14 mouse cellular contexts compared by ENCODE assay signal in genomic region chr6:110205973-110206372, GRCm38 (mm10).
A peak's percentile ranks its signal among the peaks of the same experiment; 100 is the strongest.
DNase-seq lines count a peak whose midpoint lies in the region; ATAC-seq lines count a peak whose summit lies in the region.
"Had no signal": no experiment of that assay in that cellular context is flagged by ENCODE, and none has a peak within 500 bp of the region (broad histone marks: within the 10 kb centered on the region; RNA-seq: fewer than 3 reads in every experiment).

No protein-coding gene starts in this region.

- H3K9ac ChIP-seq in midbrain, embryonic 12.5 days (replicated peaks) = no peak overlapping the region
- no peak overlapping the region for H3K9ac ChIP-seq in midbrain, embryonic 15.5 days
- no peak overlapping the region for H3K9ac ChIP-seq in forebrain, embryonic 15.5 days (replicated peaks)
- no peak overlapping the region for H3K9ac ChIP-seq in hindbrain, embryonic 15.5 days
- H3K9ac ChIP-seq in neural tube, embryonic 13.5 days = no peak overlapping the region
- H3K9ac ChIP-seq in liver, embryonic 11.5 days (ENCODE audit: low read depth, low read length) = no peak overlapping the region

- H3K36me3 ChIP-seq in midbrain, embryonic 12.5 days = no peaks in the 10 kb centered on the region
- H3K36me3 ChIP-seq in midbrain, embryonic 15.5 days (replicated peaks) = no peaks in the 10 kb centered on the region
- H3K36me3 ChIP-seq in forebrain, embryonic 15.5 days = no peaks in the 10 kb centered on the region
- no peaks in the 10 kb centered on the region for H3K36me3 ChIP-seq in hindbrain, embryonic 15.5 days
- H3K36me3 ChIP-seq in neural tube, embryonic 13.5 days = no peaks in the 10 kb centered on the region
- H3K36me3 ChIP-seq in liver, embryonic 11.5 days (ENCODE audit: control insufficient read depth, insufficient read depth, low read length) = no peaks in the 10 kb centered on the region

- no peaks in the 10 kb centered on the region for H3K27me3 ChIP-seq in midbrain, embryonic 12.5 days
- H3K27me3 ChIP-seq in midbrain, embryonic 15.5 days (replicated peaks) = no peaks in the 10 kb centered on the region
- H3K27me3 ChIP-seq in forebrain, embryonic 15.5 days = no peaks in the 10 kb centered on the region
- no peaks in the 10 kb centered on the region for H3K27me3 ChIP-seq in hindbrain, embryonic 15.5 days
- no peaks in the 10 kb centered on the region for H3K27me3 ChIP-seq in neural tube, embryonic 13.5 days
- H3K27me3 ChIP-seq in liver, embryonic 11.5 days (replicated peaks; ENCODE audit: control insufficient read depth, insufficient read depth, low read length) = no peaks in the 10 kb centered on the region

- WGBS in midbrain, embryonic 12.5 days = 57% methylated on average over 2 of the region's 2 CpGs
- 49% methylated on average over 2 of the region's 2 CpGs for WGBS in midbrain, embryonic 15.5 days
- 27% methylated on average over 2 of the region's 2 CpGs for WGBS in forebrain, embryonic 15.5 days
- 36% methylated on average over 2 of the region's 2 CpGs for WGBS in hindbrain, embryonic 15.5 days
- 50% methylated on average over 2 of the region's 2 CpGs for WGBS in neural tube, embryonic 13.5 days
- 74% methylated on average over 2 of the region's 2 CpGs for WGBS in liver, embryonic 11.5 days

- no peak overlapping the region for H3K4me3 ChIP-seq in midbrain, embryonic 12.5 days
- no peak overlapping the region for H3K4me3 ChIP-seq in midbrain, embryonic 15.5 days
- no peak overlapping the region for H3K4me3 ChIP-seq in forebrain, embryonic 15.5 days
- no peak overlapping the region for H3K4me3 ChIP-seq in hindbrain, embryonic 15.5 days
- no peak overlapping the region for H3K4me3 ChIP-seq in neural tube, embryonic 13.5 days
- no peak overlapping the region for H3K4me3 ChIP-seq in liver, embryonic 11.5 days (ENCODE audit: low read depth, low read length)
- H3K4me3 ChIP-seq: myocyte had no signal

- ATAC-seq in midbrain, embryonic 12.5 days (ENCODE audit: low FRiP score, low read depth) = peak; percentile 82
- no peak for ATAC-seq in midbrain, embryonic 15.5 days (replicated peaks)
- peak; percentile 97 for ATAC-seq in forebrain, embryonic 15.5 days (replicated peaks)
- peak; percentile 61; the same call in 1 of the 2 replicates for ATAC-seq in hindbrain, embryonic 15.5 days (ENCODE audit: low FRiP score, low read depth)
- ATAC-seq in neural tube, embryonic 13.5 days (ENCODE audit: low read depth) = peak; percentile 61; the same call in 1 of the 2 replicates
- no peak for ATAC-seq in granulocyte monocyte progenitor cell, adult 5-6 weeks (replicated peaks; ENCODE audit: poor library complexity, severe bottlenecking)
- ATAC-seq in liver, embryonic 11.5 days (replicated peaks; ENCODE audit: low FRiP score) = no peak

- DNase-seq in liver, embryonic 11.5 days (ENCODE audit: low spot score) = no peak
- DNase-seq: adrenal gland, postnatal 10 days; cerebellum, adult 11 months; heart, postnatal 4 days; kidney, adult 9 months; lung, postnatal 36 days; thymus, postnatal 4 days had no signal

- H3K4me2 ChIP-seq in midbrain, embryonic 12.5 days (replicated peaks) = no peak overlapping the region
- no peak overlapping the region for H3K4me2 ChIP-seq in midbrain, embryonic 15.5 days
- no peak overlapping the region for H3K4me2 ChIP-seq in forebrain, embryonic 15.5 days (replicated peaks)
- no peak overlapping the region for H3K4me2 ChIP-seq in hindbrain, embryonic 15.5 days
- no peak overlapping the region for H3K4me2 ChIP-seq in neural tube, embryonic 13.5 days
- no peak overlapping the region for H3K4me2 ChIP-seq in liver, embryonic 11.5 days

- H3K9me3 ChIP-seq in midbrain, embryonic 12.5 days = no peaks in the 10 kb centered on the region
- H3K9me3 ChIP-seq in midbrain, embryonic 15.5 days = no peaks in the 10 kb centered on the region
- H3K9me3 ChIP-seq in forebrain, embryonic 15.5 days = no peaks in the 10 kb centered on the region
- H3K9me3 ChIP-seq in hindbrain, embryonic 15.5 days = no peaks in the 10 kb centered on the region
- H3K9me3 ChIP-seq in neural tube, embryonic 13.5 days = no peaks in the 10 kb centered on the region
- H3K9me3 ChIP-seq in liver, embryonic 11.5 days (ENCODE audit: control insufficient read depth, low read length) = no peaks in the 10 kb centered on the region

- H3K27ac ChIP-seq in midbrain, embryonic 12.5 days (replicated peaks) = no peak overlapping the region
- H3K27ac ChIP-seq in midbrain, embryonic 15.5 days = no peak overlapping the region
- H3K27ac ChIP-seq in forebrain, embryonic 15.5 days (replicated peaks) = no peak overlapping the region; the same call in 1 of the 2 replicates
- no peak overlapping the region for H3K27ac ChIP-seq in hindbrain, embryonic 15.5 days (replicated peaks)
- no peak overlapping the region for H3K27ac ChIP-seq in neural tube, embryonic 13.5 days (replicated peaks)
- no peak overlapping the region for H3K27ac ChIP-seq in liver, embryonic 11.5 days (ENCODE audit: low read depth, low read length)

- H3K4me1 ChIP-seq in midbrain, embryonic 12.5 days = no peaks in the 10 kb centered on the region
- no peaks in the 10 kb centered on the region for H3K4me1 ChIP-seq in midbrain, embryonic 15.5 days
- H3K4me1 ChIP-seq in forebrain, embryonic 15.5 days = no peaks in the 10 kb centered on the region; the same call in 1 of the 2 replicates
- H3K4me1 ChIP-seq in hindbrain, embryonic 15.5 days (replicated peaks) = no peaks in the 10 kb centered on the region
- H3K4me1 ChIP-seq in neural tube, embryonic 13.5 days (replicated peaks) = no peaks in the 10 kb centered on the region; the same call in 1 of the 2 replicates
- H3K4me1 ChIP-seq in liver, embryonic 11.5 days (replicated peaks; ENCODE audit: control insufficient read depth, insufficient read depth, low read length) = no peaks in the 10 kb centered on the region

Comparison
In these comparisons a context has a peak if more than half of its experiments do, and no peak if none do; other contexts are left out.
1. ATAC-seq: peak in midbrain, embryonic 12.5 days (single experiment), forebrain, embryonic 15.5 days (single experiment), hindbrain, embryonic 15.5 days (single experiment) and neural tube, embryonic 13.5 days (single experiment); none in midbrain, embryonic 15.5 days (single experiment), granulocyte monocyte progenitor cell, adult 5-6 weeks (single experiment) and liver, embryonic 11.5 days (single experiment).